Mouse (Mus musculus) midbrain, embryonic 12.5 days (tissue): ENCODE data around the gene Ssr3. TPM values are rescaled to one million over a fixed set of nuclear protein-coding genes. Genes with fewer than 3 reads are reported as not detected.

Experiments
- ATAC-seq: fragments of 200-750 bp; cut with Nextera tagmentation; 2 replicates; pipeline ENCODE4 v1.8.0; 2017; ENCODE audit warnings: low read depth, moderate TSS enrichment, moderate library complexity; ENCODE audit not compliant: low FRiP score
- H3K27ac ChIP-seq: fragments of 300-500 bp; sonication (generic); replicated peaks from 2 replicates; pipeline ENCODE4 v1.5.1; 2016; ENCODE audit warnings: mild to moderate bottlenecking
- H3K27me3 ChIP-seq: fragments of 300-500 bp; sonication (generic); 2 replicates; pipeline ENCODE4 v1.6.1; 2016; ENCODE audit warnings: mild to moderate bottlenecking
- H3K36me3 ChIP-seq: fragments of 300-500 bp; sonication (generic); 2 replicates; pipeline ENCODE4 v1.6.1; 2016
- H3K4me1 ChIP-seq: fragments of 300-500 bp; sonication (generic); 2 replicates; pipeline ENCODE4 v1.6.1; 2016
- H3K4me2 ChIP-seq: fragments of 300-500 bp; sonication (generic); replicated peaks from 2 replicates; pipeline ENCODE4 v1.6.1; 2016; ENCODE audit warnings: mild to moderate bottlenecking, moderate library complexity
- H3K4me3 ChIP-seq: fragments of 300-500 bp; sonication (generic); 2 replicates; pipeline ENCODE4 v1.5.1; 2016; ENCODE audit warnings: mild to moderate bottlenecking
- H3K9ac ChIP-seq: fragments of 300-500 bp; sonication (generic); replicated peaks from 2 replicates; pipeline ENCODE4 v1.6.1; 2016; ENCODE audit warnings: mild to moderate bottlenecking, moderate library complexity
- H3K9me3 ChIP-seq: fragments of 300-500 bp; sonication (generic); 2 replicates; pipeline ENCODE4 v1.6.1; 2016; ENCODE audit warnings: mild to moderate bottlenecking
- WGBS: fragments of 180-500 bp; shearing (Covaris S2); methylation state at CpG from one replicate; pipeline ENCODE4 v1.1.7; 2016; 5-methylcytosine and 5-hydroxymethylcytosine counted together
- polyA plus RNA-seq: library from polyadenylated mRNA; unstranded; fragments of >200 nt; fragmentation: Nextera tagmentation; extraction: Ambion mirVana; gene quantifications from 2 replicates; pipeline ENCODE4 v1.2.1, GENCODE M21; 2016

Ssr3 gene
- polyA plus RNA-seq, 1 experiment from 2014 or later: 209 TPM

DNA sequence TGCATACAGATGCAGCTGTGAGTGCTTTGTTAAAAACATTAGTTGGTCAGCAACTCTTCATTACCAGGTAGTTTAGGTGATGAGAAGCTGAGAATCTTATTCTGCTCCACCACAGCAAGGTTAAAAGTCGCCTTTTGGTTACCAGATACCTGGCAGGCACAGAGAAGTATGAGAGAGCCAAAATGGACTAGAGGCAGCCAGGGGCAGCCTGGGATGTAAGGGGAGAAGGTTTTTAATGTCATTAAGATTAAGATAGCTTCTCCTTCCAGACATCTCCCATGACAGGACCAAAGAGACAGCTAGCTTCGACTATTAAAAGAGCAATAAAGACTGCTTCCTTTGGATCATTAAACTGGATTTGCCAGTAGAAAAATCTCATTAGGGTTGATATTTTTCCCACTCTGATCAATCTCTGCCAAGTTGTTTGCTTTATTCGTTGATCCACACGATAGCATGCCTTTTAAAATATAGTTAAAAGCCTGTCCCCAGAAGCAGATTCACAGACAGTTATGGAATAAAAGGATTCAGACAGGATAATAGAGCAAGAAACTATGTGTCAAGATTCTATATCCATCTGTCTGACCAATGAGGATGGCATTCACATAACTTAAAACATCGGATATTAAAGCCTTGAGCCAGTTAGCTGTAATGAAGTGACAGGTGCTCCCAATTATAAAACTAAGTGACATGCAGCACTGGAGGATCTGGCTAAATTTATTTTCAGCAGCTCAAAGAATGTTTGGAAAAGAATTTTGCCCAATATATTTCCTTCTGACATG, 52.1 kb downstream of the Ssr3 start:
- Histone ChIP-seq H3K4me2 (no peak overlapping the region), H3K27me3 (no peaks in the 10 kb centered on the region), H3K4me3 (no peak overlapping the region), H3K9ac (no peak overlapping the region), H3K36me3 (no peaks in the 10 kb centered on the region), H3K9me3 (no peaks in the 10 kb centered on the region), H3K4me1 (no peaks in the 10 kb centered on the region), H3K27ac (no peak overlapping the region)
- 77% methylated on average over 5 of the region's 5 CpGs for WGBS
- no peak for ATAC-seq

DNA sequence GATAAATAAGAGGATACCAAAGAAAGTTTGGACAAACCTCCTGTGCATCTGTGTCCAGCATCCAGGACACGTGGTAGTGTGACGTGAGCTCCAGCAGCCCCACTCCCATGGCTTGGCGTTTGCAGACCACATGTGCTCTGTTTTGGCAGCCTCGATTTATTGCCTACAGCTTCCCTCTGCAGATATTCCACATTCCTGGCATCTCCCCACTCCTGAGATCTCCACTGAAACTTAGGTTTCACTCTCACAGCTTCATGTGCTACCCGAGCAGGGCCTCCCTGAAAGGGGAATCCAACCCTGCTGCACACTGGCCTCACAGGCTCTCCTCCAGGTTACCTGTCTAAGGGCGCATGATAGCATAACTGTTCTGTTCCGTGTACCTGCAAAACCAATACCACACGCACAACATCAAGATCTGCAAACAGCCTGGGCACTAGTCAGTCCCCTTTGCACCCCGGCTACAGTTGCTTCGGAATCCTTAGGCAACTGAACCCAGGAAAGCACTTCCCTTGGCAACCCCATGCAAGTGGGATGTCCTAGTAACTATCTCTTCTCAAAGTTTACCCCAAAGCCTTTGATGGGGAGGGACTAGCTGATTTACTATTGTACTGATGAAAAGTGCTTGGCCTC, 54.5 kb downstream of the Ssr3 start:
- WGBS: 90% methylated on average over 10 of the region's 10 CpGs
- no peak overlapping the region for H3K9ac ChIP-seq

More for the DNA sequence above, 54.5 kb downstream of the Ssr3 start:
- no peaks in the 10 kb centered on the region for H3K27me3 ChIP-seq
- H3K36me3 ChIP-seq: no peaks in the 10 kb centered on the region
- H3K4me2 ChIP-seq: no peak overlapping the region
- H3K9me3 ChIP-seq: no peaks in the 10 kb centered on the region
- ATAC-seq: no peak
- H3K4me1 ChIP-seq: no peaks in the 10 kb centered on the region
- no peak overlapping the region for H3K27ac ChIP-seq
- no peak overlapping the region for H3K4me3 ChIP-seq

Other genes starting within 250 kb of the Ssr3 start
- 34.8 and 38.4 TPM in 2 replicates for gene Tiparp, start 135.8 kb upstream of the Ssr3 start, polyA plus RNA-seq